Mouse (Mus musculus): ENCODE results near the gene St6galnac6.
A peak's percentile ranks its signal among the peaks of the same experiment; 100 is the strongest.

St6galnac6 gene

DNA sequence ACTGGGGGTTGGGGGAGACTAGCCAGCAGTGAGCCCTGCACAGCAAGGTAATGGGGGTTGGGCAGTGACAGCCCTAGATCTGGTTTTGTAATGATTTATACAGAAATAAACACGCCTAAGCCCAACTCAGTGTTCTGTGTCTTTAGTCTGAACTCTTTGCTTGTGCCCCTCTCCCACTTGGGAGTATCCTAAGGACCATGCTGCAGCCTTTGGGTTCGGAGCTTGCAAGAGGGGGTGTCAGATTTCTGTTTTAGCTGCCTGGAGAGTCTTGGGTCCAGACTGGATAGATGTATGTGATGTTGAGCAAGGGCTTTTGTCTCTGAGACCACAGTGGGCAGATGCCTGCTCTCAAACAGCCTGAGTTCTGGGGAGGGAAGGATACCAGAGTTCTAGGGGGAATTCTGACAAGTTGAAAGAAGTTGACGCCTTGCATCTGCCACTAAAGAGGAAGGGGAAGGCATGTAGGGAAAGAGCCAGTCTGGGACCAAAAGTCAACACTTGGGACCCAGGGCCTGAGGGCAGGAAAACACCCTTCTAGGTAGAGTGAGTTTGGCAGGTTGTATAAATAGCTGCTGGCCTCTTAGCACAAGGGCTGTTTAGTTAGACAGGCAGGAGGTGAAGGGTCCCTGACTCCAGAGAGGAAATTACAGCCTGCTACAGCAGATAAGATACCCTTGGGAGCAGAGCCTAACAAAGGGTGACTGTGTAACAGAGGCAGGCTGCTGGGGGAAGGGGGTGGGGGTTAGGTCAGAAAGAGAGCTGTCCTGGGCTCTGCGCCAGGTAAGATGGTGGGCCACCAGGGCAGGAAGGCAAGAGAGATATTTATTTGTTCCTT is 21.4 kb downstream of the St6galnac6 start:
- DNase-seq = peak; percentile 55

DNA sequence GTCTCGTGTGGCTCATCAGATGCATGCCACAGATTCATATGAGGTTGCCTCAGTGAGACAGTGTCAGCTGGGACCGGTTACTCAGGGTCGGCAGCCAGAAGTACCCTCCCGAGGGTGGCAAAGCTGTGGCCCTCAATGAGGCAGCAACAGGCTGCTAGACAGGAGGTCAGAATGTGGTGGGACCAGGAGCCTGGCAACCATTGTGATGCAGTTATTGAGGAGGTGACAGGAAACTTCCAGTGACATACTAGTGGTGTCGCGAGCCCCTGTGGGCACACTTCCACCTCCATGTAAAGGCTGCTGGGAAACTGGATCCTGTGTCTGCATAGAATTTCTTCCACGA is 22.0 kb downstream of the St6galnac6 start, which contains the start of gene Ak1:
Ak1 (plus strand) TSS at position 242 of the 343 bp plus-strand sequence.
- DNase-seq = no peak

DNA sequence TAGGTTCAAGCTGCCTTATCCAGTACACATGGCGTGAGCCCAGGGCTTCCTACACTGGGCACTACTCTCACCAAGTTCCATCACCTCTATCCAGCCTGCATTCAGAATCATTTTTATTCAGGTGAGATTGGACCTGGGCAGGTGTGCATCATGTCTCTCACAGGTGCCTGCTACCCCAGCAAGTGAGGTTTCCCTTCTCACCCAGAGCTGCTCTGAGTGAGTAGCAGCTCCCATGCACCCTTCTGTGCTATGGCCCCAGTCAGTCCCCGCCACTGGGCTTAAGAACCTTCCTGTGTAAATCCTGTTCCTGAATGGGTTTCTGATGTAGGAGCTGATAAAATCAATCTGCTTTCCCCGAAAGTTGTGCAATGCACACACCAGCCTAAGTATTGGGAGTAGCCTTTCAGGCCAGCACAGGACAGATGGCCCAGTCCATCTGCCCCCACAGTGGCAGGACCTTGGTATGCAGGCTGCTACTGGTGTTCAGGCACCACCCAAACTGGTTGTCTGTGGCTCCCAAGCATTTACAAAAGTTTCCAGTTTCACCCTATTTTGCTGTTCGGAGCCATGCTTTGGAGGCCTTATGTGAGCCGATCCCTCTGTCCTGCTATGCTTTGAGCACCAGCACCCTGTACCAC is 24.7 kb downstream of the St6galnac6 start:
- no peak for DNase-seq

DNA sequence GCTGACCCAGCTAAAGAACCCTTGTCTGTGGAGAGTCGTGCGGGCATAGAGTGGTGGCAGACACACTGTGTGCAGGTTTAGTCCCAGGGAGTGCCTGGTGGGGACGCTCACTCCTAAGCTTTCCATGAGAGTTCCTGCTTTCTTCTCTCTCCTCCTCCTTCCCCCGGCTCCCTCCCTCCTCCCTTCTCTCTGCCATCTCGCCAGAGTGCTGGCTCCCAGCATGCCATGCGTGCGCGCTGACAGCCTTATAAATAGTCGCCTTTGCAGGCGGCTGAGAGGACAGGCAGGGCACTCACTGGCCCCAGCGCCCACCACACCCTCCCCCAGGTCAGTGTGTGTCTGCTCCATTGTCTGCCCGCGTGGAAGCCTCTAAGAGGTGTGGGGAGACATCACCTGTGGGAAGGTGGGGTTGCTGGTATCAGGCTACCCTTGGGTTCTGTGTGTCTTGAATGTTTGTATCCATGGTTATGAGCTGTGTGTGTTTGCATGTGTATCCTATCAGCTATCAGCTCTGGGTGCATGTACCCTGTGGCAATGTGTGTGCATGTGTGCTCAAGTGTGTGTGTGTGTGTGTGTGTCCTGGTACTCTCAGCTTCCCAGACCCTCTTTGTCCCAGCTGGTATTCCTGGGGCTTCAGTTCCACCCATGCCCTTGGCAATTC is 25.8 kb downstream of the St6galnac6 start:
- peak; percentile 74 for DNase-seq

DNA sequence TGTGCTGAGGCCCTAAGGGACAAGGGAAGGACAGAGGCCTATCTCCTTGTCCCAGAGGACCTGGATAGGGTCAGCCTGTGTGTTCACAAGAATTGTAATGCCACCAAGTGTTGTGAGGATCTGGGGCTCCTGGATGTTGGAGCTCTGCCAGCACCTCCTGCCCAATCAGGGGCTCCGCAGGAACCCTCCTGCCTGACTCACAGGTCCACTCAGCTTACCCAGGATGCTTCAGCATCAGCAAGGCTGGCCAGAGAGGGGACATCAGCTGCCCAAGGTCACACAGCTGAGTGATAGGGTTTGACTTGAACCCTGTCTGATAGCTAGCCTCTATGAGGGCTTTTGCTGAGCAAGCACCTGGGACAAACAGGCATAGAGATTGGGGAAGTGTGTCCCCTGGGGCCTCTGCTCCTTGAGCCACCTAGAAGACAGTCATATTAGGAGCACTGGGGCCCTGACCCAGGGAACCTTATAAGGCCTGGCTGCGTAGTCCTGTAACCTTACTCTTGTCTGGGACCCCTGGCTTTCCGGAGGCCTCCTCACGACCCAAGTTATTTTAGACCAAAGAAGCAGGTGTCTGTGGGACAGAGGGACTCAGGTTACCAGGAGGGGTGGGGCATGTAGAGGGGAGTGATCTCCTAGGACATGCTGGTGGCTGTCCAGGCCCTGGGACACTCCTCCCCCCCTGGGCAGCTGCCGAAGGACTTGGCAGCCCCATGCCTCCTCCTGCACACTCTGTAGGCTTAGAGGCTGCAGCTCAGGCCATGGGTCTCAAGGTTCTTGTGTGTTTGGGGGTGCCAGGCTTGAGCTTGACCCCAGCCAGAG is 26.6 kb downstream of the St6galnac6 start:
- peak; percentile 36 for DNase-seq

DNA sequence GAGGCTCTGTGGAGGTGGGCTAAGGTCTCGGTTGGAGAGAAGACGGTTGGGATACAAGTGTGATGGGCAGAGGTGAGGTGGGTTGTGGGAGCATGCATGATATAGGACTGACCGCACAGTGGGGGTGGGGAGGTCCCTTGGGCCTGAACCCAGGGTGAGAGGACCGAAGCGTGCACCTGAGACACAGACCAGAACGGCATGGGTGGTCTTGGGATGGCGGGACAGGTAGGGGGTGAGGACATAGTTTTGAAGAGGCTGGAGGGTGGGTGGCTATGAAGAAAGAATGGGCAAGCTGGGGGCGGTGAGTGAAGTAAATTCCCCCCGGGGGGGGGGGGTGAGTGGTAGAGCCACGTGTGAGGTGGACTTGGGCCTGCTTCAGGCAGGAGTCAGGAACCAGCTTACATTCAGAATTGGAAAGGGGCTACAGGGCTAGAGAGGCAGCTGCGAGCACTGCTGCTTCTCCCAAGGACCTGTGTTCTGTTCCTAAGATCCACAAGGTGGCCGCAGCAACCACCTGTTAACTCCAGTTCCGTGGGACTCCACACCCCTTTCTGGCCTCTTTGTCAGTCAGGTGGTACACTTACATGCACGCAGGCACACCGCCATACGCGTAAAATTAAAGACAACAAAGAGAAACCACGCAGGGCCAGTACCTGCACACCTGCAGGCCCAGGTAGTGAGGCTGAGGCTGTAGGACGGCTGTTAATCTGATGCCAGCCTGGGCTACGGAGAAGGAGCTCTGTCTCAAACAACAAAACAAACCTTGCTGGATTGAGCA is 27.9 kb downstream of the St6galnac6 start:
- DNase-seq = no peak

DNA sequence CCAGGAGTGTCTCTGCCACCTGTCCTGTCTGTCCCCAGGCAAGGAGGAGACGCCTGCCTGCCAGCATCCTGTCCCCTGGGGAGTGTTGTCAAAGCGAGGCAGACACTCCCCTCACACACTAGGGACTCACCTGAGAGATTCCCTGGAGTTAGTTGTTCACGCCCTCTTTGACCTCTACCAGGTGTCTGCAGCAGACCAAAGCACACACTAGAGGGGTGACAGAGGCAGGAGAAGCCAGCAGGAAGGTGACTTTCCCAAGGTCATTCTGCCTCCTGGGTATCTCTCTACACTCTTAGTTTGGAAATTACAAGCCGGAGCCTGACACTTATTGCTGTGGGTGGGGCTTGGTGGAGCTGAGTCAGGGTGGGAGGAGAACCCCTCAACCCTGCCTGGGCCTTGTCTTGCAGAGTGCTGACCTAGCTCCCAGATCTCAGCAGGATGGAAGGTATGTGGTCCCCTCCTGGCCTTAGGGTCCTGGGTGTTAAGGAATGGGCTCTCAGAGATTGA is 28.6 kb downstream of the St6galnac6 start:
- DNase-seq = peak; percentile 31

DNA sequence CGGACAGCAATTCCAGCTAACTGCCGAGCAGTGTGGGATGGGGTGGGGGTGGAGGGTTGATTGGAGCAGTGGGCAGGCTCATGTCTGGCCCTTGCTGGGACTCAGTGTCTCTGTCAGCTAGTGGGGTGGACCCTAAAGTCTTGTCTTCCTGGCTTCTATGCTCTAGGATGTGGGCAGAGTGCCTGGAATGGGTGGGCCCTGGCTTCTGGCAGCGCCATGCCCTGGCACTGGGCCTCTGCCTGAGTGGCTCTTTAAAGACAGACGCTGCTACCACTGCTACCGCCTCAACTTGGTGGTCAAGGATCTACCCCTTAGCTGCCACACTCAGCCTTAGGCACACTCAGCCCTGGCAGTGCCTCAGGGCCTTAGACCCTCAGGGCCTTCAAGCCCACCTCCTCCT is 29.2 kb downstream of the St6galnac6 start:
- peak; percentile 59 for DNase-seq

DNA sequence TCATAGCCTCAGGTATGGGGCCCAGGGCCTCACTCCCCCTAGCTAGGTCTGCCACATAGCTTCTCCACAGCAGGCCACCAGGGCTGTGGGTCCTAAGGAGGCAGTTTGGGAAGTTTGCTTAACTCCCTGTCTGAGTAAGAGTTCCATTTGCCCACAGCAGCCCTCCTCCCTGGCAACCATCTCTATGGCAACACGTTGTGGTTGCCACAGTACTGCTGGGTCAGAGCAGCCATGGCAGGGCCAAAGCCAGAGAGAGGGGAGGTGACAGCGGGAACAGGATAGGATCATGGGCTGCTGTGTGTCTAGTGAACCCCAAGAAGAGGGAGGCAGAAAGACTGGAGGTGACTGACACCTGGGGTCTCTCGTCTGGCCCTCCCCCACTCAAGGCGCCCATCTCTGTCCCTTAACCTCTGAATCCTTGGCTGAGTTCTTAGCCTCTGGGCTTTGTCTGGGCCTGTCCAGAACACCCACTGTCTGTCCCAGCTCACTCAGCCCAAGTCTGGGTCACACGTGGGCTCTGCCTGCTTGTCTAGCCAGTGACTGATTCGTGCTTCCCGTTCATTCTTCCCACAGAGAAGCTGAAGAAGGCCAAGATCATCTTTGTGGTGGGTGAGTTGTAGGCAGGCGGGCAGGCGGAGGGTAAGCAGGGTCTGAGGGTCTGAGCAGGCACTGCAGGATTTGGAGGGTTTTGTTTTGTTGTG is 29.9 kb downstream of the St6galnac6 start:
- DNase-seq = peak; percentile 59

DNA sequence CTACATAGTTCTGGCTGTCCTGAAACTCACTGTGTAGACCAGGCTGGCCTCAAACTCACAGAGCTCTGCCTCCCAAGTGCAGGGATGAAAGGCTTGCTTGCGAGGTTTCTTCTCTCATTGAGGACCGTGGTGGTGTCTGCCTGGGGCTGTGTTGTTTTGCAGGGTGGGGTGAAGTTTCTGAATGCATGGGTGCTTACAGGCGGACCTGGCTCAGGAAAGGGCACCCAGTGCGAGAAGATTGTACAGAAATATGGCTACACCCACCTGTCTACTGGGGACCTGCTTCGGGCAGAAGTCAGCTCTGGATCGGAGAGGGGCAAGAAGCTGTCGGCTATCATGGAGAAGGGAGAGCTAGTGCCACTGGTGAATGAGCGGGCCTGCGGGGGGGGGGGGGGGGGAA is 30.5 kb downstream of the St6galnac6 start:
- no peak for DNase-seq

DNA sequence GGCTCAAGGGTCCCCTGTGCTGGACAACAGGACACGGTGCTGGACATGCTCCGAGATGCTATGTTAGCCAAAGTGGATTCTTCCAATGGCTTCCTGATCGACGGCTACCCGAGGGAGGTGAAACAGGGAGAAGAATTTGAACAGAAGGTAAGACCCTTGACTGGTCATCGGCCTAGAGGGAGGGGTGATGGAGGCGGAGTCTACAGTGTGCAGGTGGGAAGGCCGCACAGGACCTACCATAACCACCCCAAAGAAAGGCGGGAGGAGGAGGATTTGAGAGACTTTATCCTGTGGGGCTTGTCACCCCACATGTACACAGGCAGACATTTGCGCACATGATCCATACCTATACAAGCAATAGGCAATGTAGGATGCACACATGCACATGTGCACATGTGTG is 31.5 kb downstream of the St6galnac6 start:
- DNase-seq = no peak

DNA sequence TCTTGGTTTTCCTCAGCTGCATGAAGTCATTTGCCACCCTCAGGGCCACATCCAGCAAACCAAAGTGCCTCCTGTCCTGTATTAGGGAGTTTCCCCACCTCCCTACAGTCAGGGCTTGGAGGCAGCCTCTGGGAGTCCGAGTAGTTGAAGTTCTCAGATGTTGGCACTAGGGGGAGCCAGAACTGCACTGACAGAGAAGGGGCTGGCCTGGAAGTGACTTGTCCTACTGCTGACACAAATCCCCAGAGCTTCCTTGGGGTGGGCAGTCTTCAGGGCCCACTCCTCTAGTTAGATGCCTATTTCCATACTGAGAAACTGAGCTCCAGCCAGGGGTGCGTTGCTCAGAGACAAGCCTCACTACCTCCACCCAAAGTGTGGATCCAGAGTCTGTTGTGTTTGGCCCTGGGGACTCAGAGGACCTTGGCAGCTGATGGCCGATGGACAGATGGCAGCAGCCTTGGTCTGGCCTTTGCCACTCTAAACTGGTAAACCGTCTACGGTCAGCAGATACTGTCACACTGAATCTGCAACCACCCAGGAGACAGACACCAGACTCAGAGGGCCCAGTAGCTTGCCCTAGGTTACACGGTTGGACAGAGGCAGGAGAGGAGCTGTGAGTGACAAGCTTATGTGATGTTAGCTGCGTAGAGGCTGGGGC is 32.4 kb downstream of the St6galnac6 start:
- DNase-seq = peak; percentile 82

DNA sequence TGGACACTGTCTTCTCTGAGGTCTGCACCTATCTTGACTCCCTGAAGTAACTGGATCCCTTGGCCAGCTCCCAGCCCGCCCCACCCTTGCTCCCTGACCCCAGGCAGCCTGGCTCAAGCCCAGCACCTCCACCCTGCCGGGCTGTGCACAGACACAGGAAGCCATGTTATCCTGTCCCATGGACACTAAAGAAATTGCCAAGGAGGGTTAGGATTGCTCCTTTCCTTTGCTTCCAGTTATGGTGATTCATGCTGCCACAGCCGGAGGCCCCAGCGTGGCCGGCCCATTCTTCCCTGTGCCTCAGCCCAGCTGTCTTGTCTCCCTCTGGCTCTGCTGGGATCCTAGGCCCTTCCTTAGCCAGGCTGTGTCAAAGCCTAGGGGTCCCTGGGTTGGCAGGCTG is 34.2 kb downstream of the St6galnac6 start:
- peak; percentile 42 for DNase-seq

DNA sequence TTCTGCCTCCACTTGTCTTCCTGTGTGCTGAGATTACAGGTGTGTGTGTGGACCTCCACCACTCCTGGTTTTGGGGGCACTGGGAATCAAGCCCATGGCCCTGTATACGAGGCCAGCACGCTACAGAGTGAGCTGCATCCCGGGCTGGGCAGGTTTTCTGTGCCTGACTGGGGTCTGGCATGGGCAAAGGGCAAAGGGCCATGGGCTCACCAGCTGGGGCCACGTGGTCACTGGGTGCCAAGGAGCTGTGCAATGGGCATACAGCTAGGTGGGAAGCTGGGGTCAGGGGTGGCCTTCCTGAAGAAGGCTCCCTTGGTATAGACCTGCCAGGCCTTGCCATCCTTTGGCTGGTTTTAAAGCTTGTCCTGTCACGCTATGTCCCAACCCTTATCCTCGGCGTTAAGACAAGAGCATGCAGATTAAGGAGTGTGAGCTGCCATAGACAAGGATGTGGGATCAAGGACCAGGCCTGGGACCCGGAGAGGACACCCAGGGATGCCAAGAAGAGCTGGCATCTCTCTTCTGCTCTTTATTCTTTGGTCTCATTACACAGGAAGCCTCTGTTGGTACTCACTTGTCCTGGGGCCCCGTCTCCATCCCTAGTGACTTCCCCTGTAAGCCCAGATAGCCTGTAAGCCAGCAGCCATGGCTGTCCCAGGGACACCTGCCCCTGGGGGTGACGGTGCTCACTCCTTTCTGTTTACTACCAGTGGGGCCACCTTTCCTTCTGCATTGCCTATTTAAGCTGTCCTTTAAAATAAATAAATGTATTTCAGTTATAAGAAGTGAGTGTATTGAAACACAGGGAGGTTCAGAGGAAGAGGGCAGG is 35.0 kb downstream of the St6galnac6 start:
- DNase-seq = no peak

DNA sequence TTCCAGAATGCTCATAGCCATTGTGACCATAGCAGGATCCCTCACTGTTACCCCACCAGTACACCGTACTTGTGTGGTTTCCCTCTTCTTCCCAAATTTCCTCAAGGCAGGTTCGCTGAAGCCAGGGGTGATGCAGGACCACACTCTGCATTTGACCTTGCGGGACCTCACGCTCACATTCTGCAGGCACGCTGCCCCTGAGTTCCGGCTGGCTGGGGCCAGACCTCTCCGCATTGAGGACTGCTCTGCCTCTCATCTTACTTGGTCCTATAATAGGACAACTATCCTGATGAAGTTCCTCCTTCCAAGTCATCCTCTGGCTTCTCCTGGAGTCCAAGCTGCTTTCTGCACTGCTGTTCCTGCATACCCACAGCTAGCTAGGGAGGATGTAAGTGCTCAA is 37.1 kb downstream of the St6galnac6 start:
- DNase-seq = no peak

DNA sequence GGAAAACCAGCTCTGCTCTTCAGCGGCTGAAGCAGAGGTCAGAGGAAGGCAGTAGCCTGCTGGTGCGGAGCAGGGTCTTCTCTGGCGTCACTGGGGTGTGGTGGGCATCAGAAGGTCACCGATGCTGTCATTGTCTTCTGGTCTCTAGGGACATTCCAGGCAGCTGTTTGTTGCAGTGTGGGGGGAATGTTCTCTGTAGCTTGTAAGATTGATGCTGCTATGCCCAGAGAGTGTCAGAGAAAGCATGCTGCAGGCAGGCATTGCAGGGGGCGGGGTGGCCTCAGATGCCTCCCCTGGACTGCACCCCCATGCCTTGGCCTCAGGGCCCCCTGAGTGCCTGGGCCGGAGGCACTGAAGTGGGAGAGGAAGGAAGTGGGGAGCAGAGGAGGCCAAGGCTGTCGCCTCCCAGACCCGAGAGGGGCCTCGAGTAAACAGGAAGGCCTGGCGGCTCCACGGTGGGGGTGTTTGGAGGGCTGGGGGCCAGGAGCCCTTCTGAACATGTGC is 38.3 kb downstream of the St6galnac6 start:
- DNase-seq = peak; percentile 66

DNA sequence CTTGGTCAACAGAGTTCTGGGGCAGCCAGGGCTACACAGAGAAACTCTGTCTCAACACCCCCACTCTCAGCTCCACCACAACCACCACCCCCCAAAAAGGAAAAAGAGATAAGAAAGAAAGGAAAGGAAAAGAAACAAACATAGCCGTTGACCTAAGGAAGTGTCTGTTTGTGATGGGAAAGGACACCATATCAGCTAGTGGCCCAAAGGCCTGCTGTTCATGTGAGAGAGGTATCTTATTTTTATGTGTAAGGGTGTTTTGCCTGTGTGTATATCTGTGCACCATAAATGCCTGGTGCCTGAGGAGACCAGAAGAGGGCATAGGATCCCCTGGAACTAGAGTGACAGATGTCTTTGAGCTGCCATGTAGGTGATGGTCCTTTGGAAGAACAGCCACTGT is 40.1 kb downstream of the St6galnac6 start:
- DNase-seq = no peak

DNA sequence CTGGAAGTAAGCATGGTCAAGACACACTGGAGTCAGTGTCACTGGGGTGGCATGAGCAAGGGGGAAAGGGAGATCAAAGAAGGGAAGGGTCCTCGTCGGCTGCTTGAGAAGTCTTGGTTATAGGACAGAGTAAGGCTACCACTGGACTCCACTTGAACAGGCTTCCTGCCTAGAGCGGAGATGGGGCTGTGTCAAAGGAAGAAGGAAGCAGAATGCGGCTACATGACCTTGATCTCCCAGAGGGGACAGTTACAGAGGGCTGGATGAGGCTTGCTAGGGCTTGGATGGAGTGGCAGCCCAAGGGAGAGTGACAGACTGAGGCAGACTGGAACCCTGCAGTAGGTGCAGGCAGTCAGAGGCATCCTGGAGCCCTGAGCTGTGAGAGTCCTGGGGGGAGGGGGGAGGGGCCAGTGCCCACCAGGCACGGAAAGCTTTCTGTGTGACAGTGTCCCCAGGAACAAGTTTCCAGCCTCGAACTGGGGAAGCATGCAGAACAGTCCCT is 41.1 kb downstream of the St6galnac6 start:
- no peak for DNase-seq

DNA sequence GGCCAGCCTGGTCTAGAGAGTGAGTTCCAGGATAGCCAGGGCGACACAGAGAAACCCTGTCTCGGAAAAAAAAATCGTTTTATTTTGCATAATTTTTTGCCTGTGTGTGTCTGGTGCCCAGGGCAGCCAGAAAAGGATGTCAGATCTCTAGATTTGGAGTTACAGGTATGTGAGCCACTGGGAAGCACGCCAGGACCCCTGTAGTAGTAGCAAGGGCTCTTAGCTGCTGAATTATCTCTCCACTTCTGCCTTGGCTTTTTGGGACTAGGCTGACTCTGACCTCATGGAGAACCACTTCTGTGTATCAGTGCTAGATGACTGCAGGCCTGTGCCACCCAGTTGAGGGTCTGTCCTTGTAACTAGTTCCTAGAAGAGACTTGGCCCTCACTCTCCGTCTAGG is 42.3 kb downstream of the St6galnac6 start:
- no peak for DNase-seq
